Mouse (Mus musculus) cortical plate, adult 2 months (tissue): Measurements from ENCODE around the gene G6pc.

Source experiments
- CTCF ChIP-seq: fragments of 200-500 bp; IDR thresholded peaks from 2 replicates; pipeline ENCODE4 v1.5.1; 2011; ENCODE audit warnings: mild to moderate bottlenecking, control low read depth, low read length; ENCODE audit not compliant: insufficient read depth; ENCODE audit errors: extremely low read depth
- POLR2A ChIP-seq: fragments of 200-500 bp; IDR thresholded peaks from 2 replicates; pipeline ENCODE4 v1.6.1; 2011; ENCODE audit warnings: mild to moderate bottlenecking, low read length, control low read depth; ENCODE audit not compliant: insufficient read depth; ENCODE audit errors: extremely low read depth

GRCm38 (mm10) chr11:101334023-101334422 lies 33.3 kb upstream of the G6pc start:
- TF ChIP-seq CTCF (no peak), POLR2A (no peak)
